Mouse (Mus musculus) midbrain, embryonic 16.5 days (tissue): ENCODE data around the gene Gm5622. TPM values are rescaled to one million over a fixed set of nuclear protein-coding genes. Genes with fewer than 3 reads are reported as not detected.

Experiments
- polyA plus RNA-seq: library from polyadenylated mRNA; unstranded; fragments of >200 nt; fragmentation: Nextera tagmentation; extraction: Ambion mirVana; gene quantifications from 2 replicates; pipeline ENCODE4 v1.2.1, GENCODE M21; 2015

Gm5622 gene
- polyA plus RNA-seq, 1 experiment from 2014 or later: not detected

Other genes starting within 250 kb of the Gm5622 start
- not detected in 2 replicates for gene Gm7247, start 191.0 kb upstream of the Gm5622 start, polyA plus RNA-seq
- gene Vmn2r88, start 142.0 kb upstream of the Gm5622 start, polyA plus RNA-seq: not detected in 2 replicates
- gene Vmn2r89, start 100.9 kb upstream of the Gm5622 start, polyA plus RNA-seq: not detected in 2 replicates
- not detected in 2 replicates for gene Gm17175, start 21.3 kb downstream of the Gm5622 start, polyA plus RNA-seq
- gene Gm17174, start 39.3 kb downstream of the Gm5622 start, polyA plus RNA-seq: not detected in 2 replicates
- not detected in 2 replicates for gene Gm17078, start 58.5 kb downstream of the Gm5622 start, polyA plus RNA-seq
- not detected in 2 replicates for gene Gm4181, start 82.9 kb downstream of the Gm5622 start, polyA plus RNA-seq
- gene Gm17079, start 142.7 kb downstream of the Gm5622 start, polyA plus RNA-seq: not detected in 2 replicates
- gene Gm5800, start 164.4 kb downstream of the Gm5622 start, polyA plus RNA-seq: not detected in 2 replicates
- not detected in 2 replicates for gene Ang4, start 220.8 kb downstream of the Gm5622 start, polyA plus RNA-seq
- gene AY358078, start 247.3 kb downstream of the Gm5622 start, polyA plus RNA-seq: not detected in 2 replicates